Mouse (Mus musculus) heart, adult 2 months (tissue): ENCODE data around the gene Gprc5a. TPM values are rescaled to one million over a fixed set of nuclear protein-coding genes. Genes with fewer than 3 reads are reported as not detected.

ENCODE experiments used
- DNase-seq, 2 experiments: peaks; one replicate each; pipeline ENCODE4 v3.0.0; 2021
- H3K27ac ChIP-seq: fragments of 200-600 bp; 2 replicates; pipeline ENCODE4 v1.8.1; 2022
- H3K27me3 ChIP-seq: fragments of 200-500 bp; 2 replicates; pipeline ENCODE4 v1.6.1; 2012; ENCODE audit warnings: mild to moderate bottlenecking, low read length, inconsistent platforms, mixed read lengths; ENCODE audit not compliant: control insufficient read depth, insufficient read depth
- H3K36me3 ChIP-seq: fragments of 200-500 bp; 2 replicates; pipeline ENCODE4 v1.6.1; 2012; ENCODE audit warnings: low read length, inconsistent platforms; ENCODE audit not compliant: control insufficient read depth, insufficient read depth
- H3K4me1 ChIP-seq: fragments of 200-500 bp; 2 replicates; pipeline ENCODE4 v1.6.1; 2011; ENCODE audit warnings: low read length; ENCODE audit not compliant: control insufficient read depth, insufficient read depth
- H3K4me3 ChIP-seq: fragments of 200-600 bp; 2 replicates; pipeline ENCODE4 v1.8.1; 2022
- H3K79me2 ChIP-seq: fragments of 200-500 bp; replicated peaks from 2 replicates; pipeline ENCODE4 v1.6.1; 2012; ENCODE audit warnings: mild to moderate bottlenecking, inconsistent platforms, low read length, moderate library complexity, mixed read lengths; ENCODE audit not compliant: control insufficient read depth, insufficient read depth
- H3K9ac ChIP-seq: fragments of 200-500 bp; 2 replicates; pipeline ENCODE4 v1.6.1; 2012; ENCODE audit warnings: low read depth, mild to moderate bottlenecking, control low read depth, inconsistent platforms, low read length, mixed read lengths
- CTCF ChIP-seq: fragments of 200-600 bp; IDR thresholded peaks from 2 replicates; pipeline ENCODE4 v1.8.1; 2022; ENCODE audit warnings: antibody characterized with exemption, mild to moderate bottlenecking, moderate library complexity
- EP300 ChIP-seq: fragments of 200-500 bp; IDR thresholded peaks from 2 replicates; pipeline ENCODE4 v1.6.1; 2011; ENCODE audit warnings: low read depth, low read length, control low read depth; ENCODE audit not compliant: insufficient read depth
- POLR2A ChIP-seq: fragments of 200-500 bp; IDR thresholded peaks from 2 replicates; pipeline ENCODE4 v1.6.1; 2011; ENCODE audit warnings: mild to moderate bottlenecking, low read depth, low read length, control low read depth; ENCODE audit not compliant: insufficient read depth
- WGBS: fragments of 180-500 bp; shearing (Covaris S2); methylation state at CpG from one replicate; pipeline ENCODE4 v1.1.7; 2018; 5-methylcytosine and 5-hydroxymethylcytosine counted together
- intact Hi-C: fragments of 180-260 bp; cut with DNase I; formaldehyde crosslinking; loops from one replicate; pipeline ENCODE4 v1.15.1; 2025
- long read RNA-seq: library from polyadenylated mRNA; stranded (forward); transcript quantifications from one replicate; pipeline ENCODE4 v2.0.0, GENCODE M21; 2021
- polyA plus RNA-seq: library from polyadenylated mRNA; depleted of rRNA; stranded (reverse); fragments of >200 nt; gene quantifications from 2 replicates; pipeline ENCODE4 v1.2.3, GENCODE M21; 2012; rRNA removed
- total RNA-seq, 2 experiments: library from RNA; stranded (reverse); gene quantifications; 2 replicates each; pipeline ENCODE4 v1.2.3; 2021

Gprc5a gene
- total RNA-seq (1 to 10 TPM; 1.2 to 2.9 TPM), polyA plus RNA-seq (1.4 and 3.4 TPM in 2 replicates)
- long read RNA-seq, partial matches to known transcripts: 1 of 1 reads
- long read RNA-seq, other reads (novel, unspliced or antisense): 0 of 1 reads

GRCm38 (mm10) chr6:135065236-135065957 lies at the start of gene Gprc5a:
Gprc5a (plus strand) TSS chr6:135065651.
- Histone ChIP-seq H3K4me1 (no peaks in the 10 kb centered on the region; the same call in 1 of the 2 replicates), H3K4me3 (peak within 1 kb of the TSS; percentile 52), H3K36me3 (no peaks in the 10 kb centered on the region), H3K27ac (peak within 1 kb of the TSS; percentile 40), H3K27me3 (no peaks in the 10 kb centered on the region), H3K79me2 (no peaks in the 10 kb centered on the region), H3K9ac (peak within 1 kb of the TSS; percentile 60)
- 2% methylated on average over 44 of the region's 44 CpGs for whole genome bisulfite sequencing
- TF ChIP-seq EP300 (no peak), CTCF (no peak), POLR2A (no peak)
- intact Hi-C loops: no loop called here
- DNase-seq: peak; percentile 55 to 63

DNA sequence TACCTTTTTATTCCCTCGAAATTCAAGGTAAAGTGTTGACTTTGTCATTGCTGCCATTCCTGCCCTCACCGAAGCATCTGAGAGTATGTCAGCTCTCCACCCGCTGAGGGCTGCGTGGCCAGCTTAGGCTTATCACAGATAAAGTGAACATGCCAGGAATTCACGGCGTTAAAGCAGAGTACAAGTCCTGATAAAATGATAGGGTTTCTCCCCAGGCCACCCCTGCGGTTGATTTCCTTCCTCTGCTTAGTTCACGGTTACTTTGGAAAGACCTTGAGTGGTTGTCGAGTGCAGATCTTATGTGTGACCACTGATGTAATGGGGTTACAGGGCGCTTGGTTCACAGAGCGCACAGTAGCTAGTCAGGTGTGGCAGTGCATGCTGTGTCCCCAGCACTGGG lies 48.2 kb upstream of the Gprc5a start:
- Histone ChIP-seq H3K4me1 (peaks cover under 1% of the 10 kb centered on the region; the same call in 1 of the 2 replicates), H3K36me3 (peaks cover 1% of the 10 kb centered on the region), H3K27ac (no peak overlapping the region), H3K27me3 (no peaks in the 10 kb centered on the region), H3K9ac (no peak overlapping the region), H3K79me2 (no peaks in the 10 kb centered on the region; the same call in 1 of the 2 replicates), H3K4me3 (no peak overlapping the region)
- intact Hi-C loops: loop anchor here (10.0 kb wide), 1 partner anchor 1808 kb away; the partner anchor contains the start of genes BC049715 and Wbp11
- no peak for DNase-seq
- 60% methylated on average over 11 of the region's 11 CpGs for WGBS
- TF ChIP-seq EP300: no peak
- no peak for TF ChIP-seq CTCF
- no peak for TF ChIP-seq POLR2A

GRCm38 (mm10) chr6:135019564-135019963 lies 45.9 kb upstream of the Gprc5a start:
- no peaks in the 10 kb centered on the region for H3K4me1 ChIP-seq
- no peaks in the 10 kb centered on the region for H3K27me3 ChIP-seq
- 70% methylated on average over 10 of the region's 10 CpGs for WGBS
- no peak for DNase-seq
- H3K9ac ChIP-seq: no peak overlapping the region
- intact Hi-C loops: loop anchor here (10.0 kb wide), 1 partner anchor 1805 kb away; the partner anchor contains the start of genes BC049715 and Wbp11
- no peaks in the 10 kb centered on the region; the same call in 1 of the 2 replicates for H3K36me3 ChIP-seq
- TF ChIP-seq POLR2A: no peak
- TF ChIP-seq CTCF: no peak
- no peak for TF ChIP-seq EP300
- H3K79me2 ChIP-seq: no peaks in the 10 kb centered on the region
- H3K27ac ChIP-seq: no peak overlapping the region
- no peak overlapping the region for H3K4me3 ChIP-seq

DNA sequence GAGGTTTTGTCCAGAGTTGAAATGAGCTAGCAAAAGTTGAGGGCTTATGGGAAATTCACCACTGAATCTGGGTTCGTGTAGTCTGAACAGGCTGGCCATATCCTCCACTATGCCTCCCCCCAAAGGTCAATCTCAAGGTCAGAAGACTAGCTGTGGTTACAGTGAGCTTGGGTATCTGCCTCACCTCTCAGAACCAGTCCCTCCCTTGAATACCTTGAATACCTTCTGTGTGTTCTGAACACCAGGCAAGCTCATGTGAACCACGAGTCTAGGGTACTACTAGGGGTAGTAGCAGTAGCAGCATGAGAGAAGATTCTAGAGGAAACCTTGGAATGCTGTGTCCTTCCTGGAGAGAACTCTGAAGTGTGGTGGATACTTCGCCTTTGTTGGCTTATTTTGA lies 43.8 kb upstream of the Gprc5a start:
- no peak overlapping the region for H3K9ac ChIP-seq
- peaks cover 2% of the 10 kb centered on the region; the same call in 1 of the 2 replicates for H3K4me1 ChIP-seq
- intact Hi-C loops: no loop called here
- no peaks in the 10 kb centered on the region for H3K27me3 ChIP-seq
- no peak overlapping the region for H3K27ac ChIP-seq
- TF ChIP-seq POLR2A: no peak
- no peak for TF ChIP-seq CTCF
- no peak for TF ChIP-seq EP300
- no peak for DNase-seq
- H3K4me3 ChIP-seq: no peak overlapping the region
- no peaks in the 10 kb centered on the region for H3K79me2 ChIP-seq
- WGBS: 80% methylated on average over 3 of the region's 3 CpGs
- H3K36me3 ChIP-seq: no peaks in the 10 kb centered on the region; the same call in 1 of the 2 replicates

- no peaks in the 10 kb centered on the region for H3K27me3 ChIP-seq
- H3K27ac ChIP-seq: no peak overlapping the region
- no peak overlapping the region for H3K9ac ChIP-seq
- H3K4me1 ChIP-seq: peaks cover 2% of the 10 kb centered on the region; the same call in 1 of the 2 replicates
- H3K4me3 ChIP-seq: no peak overlapping the region
- intact Hi-C loops: no loop called here
- 93% methylated on average over 14 of the region's 14 CpGs for WGBS
- H3K36me3 ChIP-seq: no peaks in the 10 kb centered on the region; the same call in 1 of the 2 replicates
- no peaks in the 10 kb centered on the region for H3K79me2 ChIP-seq
- no peak for DNase-seq
- no peak for TF ChIP-seq EP300
- no peak for TF ChIP-seq POLR2A
- no peak for TF ChIP-seq CTCF
Observed at GRCm38 (mm10) chr6:135023379-135023778, 42.1 kb upstream of the Gprc5a start.

DNA sequence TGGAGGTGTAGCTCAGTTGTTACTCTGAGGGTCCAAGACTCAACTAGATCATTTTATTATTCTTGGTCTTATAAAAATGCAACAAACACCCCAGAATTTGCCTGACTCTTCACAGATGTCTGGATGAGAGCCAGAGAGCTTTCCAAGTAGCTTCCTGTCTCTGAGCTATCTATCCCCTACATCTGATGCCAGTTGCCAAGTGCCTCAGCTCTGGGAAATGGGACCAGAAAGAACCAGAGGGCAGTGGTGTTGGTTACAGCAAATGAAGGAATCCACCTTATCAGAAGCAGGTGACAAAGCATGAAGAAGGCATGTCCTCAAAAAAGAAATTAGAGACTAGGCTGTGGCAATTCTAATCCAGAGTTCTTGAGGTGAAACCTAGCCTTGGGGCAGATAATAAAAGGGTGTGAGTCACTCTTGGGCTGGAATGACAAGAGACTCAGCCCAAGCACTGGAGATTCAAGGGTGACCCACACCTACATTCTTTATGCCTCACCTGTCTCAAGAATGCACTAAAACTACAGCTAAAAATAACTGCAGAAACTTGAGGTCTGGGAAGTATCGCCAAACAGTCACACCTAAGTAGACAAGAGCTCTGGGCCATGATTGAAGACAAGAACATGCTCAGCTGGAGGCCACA lies 40.5 kb upstream of the Gprc5a start:
- Histone ChIP-seq H3K27ac (no peak overlapping the region), H3K36me3 (no peaks in the 10 kb centered on the region; the same call in 1 of the 2 replicates), H3K9ac (no peak overlapping the region), H3K4me1 (peaks cover 2% of the 10 kb centered on the region; the same call in 1 of the 2 replicates), H3K27me3 (no peaks in the 10 kb centered on the region), H3K79me2 (no peaks in the 10 kb centered on the region), H3K4me3 (no peak overlapping the region)
- intact Hi-C loops: loop anchor here (5.0 kb wide), 1 partner anchor 57 kb away; no protein-coding TSS in a partner anchor
- DNase-seq: no peak
- 87% methylated on average over 1 of the region's 1 CpGs for WGBS
- TF ChIP-seq EP300 (no peak), POLR2A (no peak), CTCF (no peak)
